Mouse (Mus musculus) T-cell, adult 2 months (primary cell): Measurements from ENCODE around the gene Spaca3.

Experiments
- DNase-seq: peaks from one replicate; pipeline ENCODE4 v3.0.0; 2022; ENCODE audit warnings: low spot score

Gene Spaca3

DNA sequence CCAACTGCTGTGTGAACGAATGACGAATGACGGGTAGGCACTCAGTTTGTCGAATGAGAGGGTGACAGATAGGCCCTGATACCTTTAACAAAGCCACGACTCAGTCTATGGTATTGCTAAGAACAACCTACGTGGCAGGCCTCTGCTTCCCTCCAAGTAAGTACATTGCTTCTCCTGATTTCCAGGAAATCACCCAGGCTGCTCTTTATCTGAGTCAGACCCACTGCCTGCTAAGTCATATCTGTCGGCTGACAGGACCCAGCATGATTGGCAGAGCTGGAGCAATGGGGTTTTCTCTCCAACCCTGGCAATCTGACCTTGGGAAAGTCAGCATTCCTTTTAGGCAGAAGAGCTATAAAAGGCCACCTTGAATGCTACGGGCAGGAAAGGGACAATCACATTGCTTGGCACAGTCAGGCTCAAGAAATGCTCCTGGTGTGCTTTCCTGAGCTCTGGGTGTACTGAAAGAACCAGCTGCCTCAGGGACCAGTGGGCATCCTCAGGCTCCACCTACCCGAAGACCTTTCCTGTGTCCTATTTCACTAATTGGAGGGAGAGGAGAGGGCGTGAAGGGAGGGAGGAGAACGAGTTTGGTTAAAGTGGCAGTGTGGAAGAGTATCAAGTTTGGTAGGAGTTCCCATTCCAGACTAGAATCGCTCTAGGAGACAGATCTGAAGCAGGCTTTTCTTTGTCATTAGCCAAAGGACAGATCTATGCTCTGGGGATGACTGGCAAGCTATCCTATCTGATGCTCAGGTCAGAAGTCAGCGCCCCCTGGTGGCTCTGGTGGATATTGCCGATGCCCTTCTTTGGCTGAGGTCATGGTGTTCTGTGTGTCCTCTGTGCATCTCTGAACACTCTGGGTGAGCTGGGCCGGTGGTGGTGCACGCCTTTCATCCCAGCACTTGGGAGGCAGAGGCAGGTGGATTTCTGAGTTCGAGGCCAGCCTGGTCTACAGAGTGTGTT lies 14.6 kb downstream of the Spaca3 start:
- peak; percentile 31 for DNase-seq

DNA sequence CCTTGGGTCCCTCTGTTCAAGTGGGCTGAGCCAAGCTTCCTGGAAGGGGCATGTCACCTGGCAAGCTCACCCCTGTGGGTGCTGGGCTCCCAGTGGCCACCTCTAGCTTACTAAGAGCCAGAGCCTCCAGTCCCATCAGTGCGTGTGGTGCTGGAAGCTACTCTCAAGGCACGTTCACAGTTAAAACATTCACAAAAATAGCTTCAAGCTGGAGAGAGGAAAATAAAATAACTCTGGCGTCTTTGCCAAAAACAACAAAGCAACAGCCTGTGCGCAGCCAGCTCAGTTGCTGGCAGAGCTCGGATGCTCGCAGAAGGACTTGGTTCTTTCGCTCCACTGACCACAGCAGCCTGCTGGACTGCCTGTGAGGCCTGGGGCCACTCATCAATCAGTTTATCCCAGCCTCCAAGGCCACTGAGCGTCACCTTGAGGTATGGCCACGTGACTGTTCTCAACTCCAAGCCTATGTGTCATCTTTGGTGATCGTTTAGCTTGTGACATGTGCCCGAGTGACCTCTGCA lies 19.0 kb downstream of the Spaca3 start:
- no peak for DNase-seq

DNA sequence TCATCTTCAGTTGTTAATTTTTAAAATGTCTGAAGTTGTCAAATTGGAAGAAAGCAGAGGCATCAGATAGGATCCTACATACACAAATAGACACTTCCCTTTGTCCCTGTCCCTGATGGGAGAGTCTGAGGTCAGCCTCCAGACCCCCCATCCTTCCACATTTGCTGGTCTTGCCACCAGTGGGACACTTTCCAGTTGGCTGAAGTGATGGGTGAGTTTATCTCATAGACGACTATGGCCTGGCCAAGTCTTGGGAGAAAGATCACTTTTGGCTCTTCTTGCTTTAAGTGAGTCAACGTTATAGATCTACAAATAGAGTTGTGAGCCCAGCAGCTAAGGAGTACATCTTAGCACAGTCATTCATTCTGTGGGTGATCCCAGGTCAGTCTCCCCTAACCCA lies 19.9 kb downstream of the Spaca3 start:
- DNase-seq = no peak

DNA sequence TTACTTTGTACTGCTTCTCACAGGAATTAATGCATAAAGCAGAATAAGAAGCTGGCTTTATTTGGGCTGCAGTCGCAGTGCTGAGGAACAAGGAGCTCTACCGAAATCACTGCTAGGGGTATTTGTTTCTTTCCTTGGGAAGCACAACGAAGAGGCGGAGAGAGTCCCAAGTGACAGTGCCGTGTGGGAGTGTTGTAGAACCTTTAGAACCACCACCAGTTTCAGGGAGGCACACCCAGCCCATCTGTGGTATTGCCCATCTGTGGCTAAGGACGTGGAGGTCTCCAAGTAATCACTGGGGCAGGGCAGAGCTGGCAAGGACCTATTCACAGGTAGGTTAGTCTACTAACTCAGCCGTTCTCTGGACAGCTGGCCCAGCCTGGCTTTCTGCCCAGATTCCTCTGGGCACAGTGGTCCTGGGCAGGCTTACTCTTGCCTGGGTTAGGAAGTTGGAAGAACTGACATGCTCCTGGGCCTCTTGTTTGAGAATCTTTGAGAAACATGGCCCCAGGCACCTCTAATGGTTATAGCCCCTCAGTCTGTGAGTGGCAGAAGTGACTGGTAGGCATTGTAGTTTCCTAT lies 24.2 kb downstream of the Spaca3 start:
- DNase-seq = no peak

DNA sequence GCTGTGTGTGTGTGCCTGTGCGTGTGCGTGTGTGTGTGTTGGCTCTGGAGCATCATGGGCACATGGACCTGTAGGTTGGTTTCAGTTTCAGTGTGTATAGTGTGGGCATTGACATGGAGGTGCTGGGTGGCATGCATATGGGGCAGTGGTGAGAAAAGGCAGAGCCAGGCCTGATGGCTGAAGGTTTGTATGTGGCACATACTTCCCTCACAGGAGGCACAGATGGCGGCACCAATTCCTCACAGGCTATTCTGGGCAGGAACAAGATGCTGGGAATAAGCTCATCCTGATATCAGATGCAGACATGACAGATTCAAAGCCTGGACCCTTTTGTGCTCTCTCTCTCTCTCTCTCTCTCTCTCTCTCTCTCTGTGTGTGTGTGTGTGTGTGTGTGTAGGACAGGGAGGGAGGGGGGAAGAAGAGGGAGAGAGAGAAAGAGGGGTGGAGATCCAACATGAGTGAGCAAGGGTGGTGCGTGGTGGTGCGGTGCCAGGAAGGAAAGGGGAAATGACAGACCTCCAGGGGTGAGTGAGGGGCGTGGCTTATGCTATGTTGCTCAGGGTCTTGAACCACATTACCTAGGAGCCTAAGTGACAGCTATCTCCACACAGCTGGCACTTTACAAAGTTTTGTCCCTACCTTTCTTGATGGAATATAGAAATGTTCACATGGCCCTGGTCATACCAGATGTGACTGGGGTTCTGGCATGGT lies 26.5 kb downstream of the Spaca3 start:
- no peak for DNase-seq

DNA sequence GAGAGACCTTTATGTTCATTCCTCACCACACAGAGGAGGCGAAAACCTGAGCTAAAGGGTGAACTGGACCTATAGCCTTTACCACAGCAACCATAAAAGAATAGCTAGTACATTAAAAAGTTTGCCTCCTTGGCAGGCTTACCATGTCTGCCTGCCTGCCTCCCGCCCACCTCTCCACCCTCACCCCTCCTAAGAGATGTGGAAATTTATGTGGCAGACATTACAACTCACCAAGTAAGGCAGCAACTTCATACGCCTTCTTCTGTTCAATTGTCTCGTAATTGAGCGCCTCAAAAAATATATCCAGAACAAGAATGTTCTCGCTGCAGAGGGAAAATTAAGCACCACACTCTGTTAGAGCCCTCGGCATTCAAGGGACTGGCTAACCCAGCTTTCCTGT lies 28.2 kb downstream of the Spaca3 start:
- DNase-seq = no peak

DNA sequence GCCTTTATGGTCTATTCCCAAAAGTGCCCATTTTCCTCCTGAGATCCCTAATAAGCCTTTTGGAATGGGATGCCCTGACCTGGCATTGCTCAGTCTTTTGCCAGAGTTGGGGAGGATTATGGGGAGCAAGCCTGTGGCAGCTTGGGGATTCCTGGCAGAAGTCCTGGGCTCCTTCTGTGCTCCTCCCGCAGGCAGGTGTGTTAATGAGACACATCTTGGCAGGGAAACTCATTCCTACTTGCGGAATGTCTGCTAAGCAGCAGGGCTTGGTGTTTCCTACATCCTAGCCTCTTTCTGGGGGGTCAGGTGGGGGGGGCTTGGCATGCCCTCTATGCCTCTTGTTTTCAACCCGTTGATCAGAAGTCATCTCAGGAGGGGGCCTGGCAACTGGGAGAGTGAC lies 28.9 kb downstream of the Spaca3 start:
- no peak for DNase-seq

DNA sequence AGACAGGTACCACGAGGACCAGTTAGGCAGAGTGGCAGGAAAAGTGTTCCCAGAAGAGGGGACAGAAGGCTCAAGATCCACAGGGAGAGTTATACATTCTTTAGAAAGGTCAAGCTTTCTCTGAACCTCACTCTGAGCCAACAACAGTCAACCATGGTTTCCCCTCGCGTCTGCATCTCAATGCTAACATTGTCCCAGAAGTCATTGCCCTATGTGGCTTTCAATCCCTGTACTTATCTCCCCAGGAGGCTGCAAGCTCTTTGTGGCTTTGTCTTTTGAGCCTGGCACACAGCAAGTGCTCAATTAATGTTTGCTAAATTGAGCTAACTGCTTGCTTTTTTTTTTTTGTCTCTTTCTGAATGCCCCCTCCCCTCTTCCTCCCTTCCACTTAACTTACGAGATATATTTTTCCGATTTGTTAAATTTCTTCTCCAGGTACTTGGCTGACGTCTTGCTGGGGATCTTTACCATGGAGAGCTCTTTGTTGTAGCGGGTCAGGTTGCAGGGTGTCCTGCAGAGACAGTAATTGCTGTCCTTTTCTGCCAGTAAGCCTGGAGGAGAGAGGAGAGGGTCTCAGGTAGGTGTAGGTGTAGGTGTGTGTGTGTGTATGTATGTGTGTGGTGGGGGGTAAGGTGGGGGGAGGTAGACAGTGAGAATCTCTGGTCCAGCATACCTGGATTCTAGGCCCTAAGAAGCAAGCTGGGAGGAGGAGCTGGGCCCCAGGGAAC lies 31.3 kb downstream of the Spaca3 start:
- no peak for DNase-seq

DNA sequence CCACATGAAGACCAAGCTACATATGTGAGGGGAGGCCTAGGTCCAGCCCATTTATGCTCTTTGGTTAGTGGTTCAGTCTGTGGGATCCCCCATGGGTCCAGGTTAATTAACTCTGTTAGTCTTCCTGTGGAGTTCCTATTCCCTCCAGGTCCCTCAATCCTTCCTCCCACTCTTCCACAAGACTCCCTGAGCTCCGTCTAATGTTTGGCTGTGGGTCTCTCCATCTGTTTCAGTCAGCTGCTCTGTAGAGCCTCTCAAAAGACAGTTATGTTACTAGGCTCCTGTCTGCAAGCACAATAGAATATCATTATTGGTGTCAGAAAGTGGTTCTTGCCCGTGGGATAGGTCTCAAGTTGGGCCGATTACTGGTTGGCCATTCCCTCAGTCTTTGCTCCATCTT lies 37.7 kb downstream of the Spaca3 start:
- DNase-seq = no peak

DNA sequence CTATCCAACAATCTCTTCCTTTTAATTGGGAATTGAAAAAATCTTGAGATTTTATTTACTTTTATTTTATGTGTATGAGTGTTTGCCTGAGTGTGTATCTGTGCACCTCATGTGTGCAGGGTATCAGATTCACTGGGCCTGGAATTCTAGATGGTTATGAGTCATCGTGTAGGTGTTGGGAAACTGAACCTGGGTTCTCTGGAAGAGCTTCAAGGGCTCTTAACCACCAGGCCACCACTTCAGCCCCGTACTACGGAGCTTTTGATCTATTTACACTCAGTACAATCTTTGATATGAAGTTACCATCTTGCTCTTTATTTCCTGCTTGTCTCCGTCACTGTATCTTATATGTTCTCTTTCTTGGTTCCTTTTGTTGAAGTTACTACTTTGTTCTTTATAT lies 42.4 kb downstream of the Spaca3 start:
- no peak for DNase-seq

DNA sequence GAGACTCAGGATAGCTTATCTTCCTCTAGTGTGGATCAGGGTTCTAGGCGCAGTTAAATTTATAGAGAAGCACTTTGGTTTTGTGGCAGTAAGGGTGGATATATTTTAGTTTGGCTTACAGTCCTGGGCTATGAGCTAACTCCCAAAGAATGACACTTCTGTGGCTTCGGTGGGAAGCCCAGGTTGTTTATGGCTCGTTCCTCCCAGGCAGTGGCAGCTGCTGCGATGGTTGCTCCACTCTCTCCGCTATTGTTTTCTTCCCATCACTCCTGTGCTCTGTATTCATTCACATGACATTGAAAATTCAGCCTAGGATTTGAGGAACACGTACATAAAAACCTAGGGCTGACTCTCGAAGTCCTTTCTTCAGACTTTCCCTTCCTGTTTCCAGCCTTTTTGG lies 44.5 kb downstream of the Spaca3 start:
- no peak for DNase-seq

DNA sequence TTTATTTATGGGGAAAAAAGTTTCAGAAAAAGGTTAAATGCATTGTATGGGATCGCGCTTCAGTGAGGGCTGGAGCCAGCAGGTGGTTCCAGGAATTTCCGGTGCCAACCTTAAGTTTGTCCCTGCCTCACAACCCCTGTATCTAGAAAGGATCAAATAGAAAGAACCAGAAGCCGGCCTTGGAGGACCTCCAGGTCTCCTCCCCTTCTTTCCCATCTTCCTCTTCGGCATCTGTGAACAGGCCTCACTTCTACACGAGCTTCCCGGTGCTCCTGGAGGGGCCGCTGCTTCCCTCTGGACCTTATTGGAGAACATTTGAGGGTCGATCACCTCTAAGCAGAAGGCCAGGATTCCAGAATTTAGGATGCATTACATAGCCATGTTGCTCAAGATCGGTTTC lies 45.3 kb downstream of the Spaca3 start:
- DNase-seq = no peak

DNA sequence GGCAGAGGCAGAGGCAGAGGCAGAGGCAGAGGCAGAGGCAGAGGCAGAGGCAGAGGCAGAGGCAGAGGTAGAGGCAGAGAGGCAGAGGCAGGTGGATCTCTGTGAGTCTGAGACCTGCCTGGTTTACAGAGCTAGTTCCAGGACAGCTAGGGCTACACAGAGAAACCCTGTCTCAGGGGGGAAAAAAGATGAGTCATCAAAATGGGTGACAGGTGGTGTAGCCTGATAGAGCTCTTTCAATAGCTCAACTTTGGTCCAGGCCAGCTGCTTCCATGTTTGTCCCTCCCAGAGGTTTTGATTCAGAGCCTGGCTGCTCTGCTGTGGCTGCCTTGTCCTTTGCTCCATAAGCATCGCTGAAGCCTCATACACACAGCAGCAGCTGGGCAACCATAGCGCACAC lies 46.4 kb downstream of the Spaca3 start:
- DNase-seq = no peak

DNA sequence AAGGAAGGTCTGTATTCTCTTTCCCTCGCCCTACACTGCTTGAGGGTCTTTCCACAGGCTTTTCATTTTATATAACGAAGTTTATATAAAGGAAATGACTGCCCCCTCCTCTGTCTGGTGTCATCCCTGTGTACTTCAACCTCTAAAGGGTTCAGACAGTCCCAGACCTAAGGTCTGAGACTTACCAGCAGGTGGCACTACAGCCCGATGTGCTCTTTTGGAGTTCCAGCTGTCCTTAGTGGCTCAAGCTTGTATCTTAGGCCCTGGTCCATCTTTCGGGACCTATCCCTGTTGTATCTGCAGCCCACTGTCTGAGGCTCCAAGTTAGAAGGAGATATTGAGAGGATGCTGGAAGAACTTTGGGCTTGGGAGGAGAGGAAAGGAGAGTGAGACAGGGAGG lies 48.3 kb downstream of the Spaca3 start:
- DNase-seq = no peak

DNA sequence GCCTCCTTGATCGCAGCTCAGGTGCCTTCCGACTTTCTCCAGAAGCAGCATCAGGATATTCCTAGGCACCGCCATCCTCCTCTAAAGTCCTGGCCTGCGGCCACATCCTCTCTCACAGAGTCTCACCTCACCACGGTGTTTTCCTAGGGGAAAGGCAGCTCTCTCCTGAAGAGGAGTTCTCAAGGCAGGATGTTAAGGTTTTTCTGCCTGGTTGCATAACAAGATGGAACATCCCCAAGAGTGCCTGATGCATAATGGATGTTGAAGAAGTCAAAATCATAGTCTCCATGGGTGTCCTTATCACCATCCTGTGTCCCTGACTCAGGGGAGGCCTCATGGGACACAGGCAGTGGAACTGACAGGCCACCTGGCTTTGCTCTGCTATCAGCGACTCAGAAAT lies 49.7 kb downstream of the Spaca3 start:
- DNase-seq = no peak

DNA sequence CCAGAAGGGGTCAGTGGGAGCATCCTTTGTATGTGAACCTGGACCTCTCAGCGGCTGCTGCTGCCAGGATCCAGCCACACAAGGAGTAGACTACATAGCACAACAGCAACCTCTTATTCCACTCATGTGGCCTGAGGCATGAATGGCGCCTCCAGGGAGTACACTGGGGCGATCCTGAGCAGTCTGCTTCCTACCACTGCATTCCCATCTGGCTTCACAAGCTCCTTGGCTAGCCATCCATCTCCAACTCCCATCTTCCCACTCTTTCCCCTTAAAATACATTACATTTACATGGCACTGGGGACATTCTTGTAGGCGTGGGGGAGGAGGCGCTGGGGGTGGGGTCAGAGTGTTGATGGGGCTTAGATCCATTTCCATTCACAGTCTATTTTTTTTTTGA lies 54.6 kb downstream of the Spaca3 start:
- DNase-seq = no peak

DNA sequence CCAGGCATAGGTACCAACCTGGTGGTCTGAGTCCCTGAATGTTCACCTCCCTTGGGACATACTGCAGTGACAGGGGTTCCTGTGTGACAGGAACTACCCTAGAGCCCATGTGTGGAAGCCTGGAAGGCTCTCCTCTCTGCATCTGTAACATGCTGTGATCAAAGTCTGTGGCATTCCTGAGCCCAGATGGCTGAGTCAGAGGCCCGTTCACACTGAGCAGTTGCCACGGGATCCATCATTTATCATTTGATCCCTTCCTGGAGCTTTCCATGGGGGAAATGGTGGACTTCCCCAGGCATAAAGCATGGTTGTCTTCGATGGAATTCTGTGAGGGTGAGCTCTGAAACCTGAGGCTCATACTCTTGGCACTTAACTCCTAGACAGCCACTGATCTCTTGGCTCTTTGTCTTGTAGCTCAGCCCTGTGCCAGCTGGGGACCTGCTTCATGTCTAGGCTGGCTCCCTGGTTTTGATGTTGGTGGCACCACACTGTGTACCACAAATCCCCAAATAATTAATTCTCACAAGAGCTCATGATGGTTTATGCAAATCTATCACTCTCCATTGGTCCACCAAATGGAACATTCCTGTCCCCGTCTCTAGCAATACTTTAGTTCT lies 55.4 kb downstream of the Spaca3 start:
- DNase-seq = no peak
